8 mouse cellular contexts compared by ENCODE assay signal in genomic region chr10:13866391-13866790, GRCm38 (mm10). TPM values are rescaled to one million over a fixed set of nuclear protein-coding genes. Genes with fewer than 3 reads are reported as not detected.
DNase-seq lines count a peak whose midpoint lies in the region; ATAC-seq lines count a peak whose summit lies in the region.
"Had no signal": no experiment of that assay in that cellular context is flagged by ENCODE, and none has a peak within 500 bp of the region (broad histone marks: within the 10 kb centered on the region; RNA-seq: fewer than 3 reads in every experiment).

No protein-coding gene starts in this region.

- no peak overlapping the region for H3K4me2 ChIP-seq in kidney, embryonic 16.5 days (replicated peaks; ENCODE audit: low read depth, low read length)
- H3K4me2 ChIP-seq in forebrain, embryonic 16.5 days (ENCODE audit: low read length): no peak overlapping the region

- H3K9me3 ChIP-seq in kidney, embryonic 16.5 days (ENCODE audit: low read length): no peaks in the 10 kb centered on the region
- H3K9me3 ChIP-seq in forebrain, embryonic 16.5 days (ENCODE audit: control insufficient read depth, low read length): no peaks in the 10 kb centered on the region
- H3K9me3 ChIP-seq: midbrain, embryonic 10.5 days had no signal

- no peak overlapping the region for H3K9ac ChIP-seq in kidney, embryonic 16.5 days (replicated peaks; ENCODE audit: low read length)
- no peak overlapping the region for H3K9ac ChIP-seq in forebrain, embryonic 16.5 days (replicated peaks; ENCODE audit: low read depth, low read length)

- H3K36me3 ChIP-seq in kidney, embryonic 16.5 days (ENCODE audit: insufficient read depth, low read length): no peaks in the 10 kb centered on the region
- H3K36me3 ChIP-seq in forebrain, embryonic 16.5 days (ENCODE audit: control insufficient read depth, insufficient read depth): no peaks in the 10 kb centered on the region
- H3K36me3 ChIP-seq: midbrain, embryonic 10.5 days had no signal

- H3K27me3 ChIP-seq in kidney, embryonic 16.5 days (ENCODE audit: insufficient read depth, low read length): no peaks in the 10 kb centered on the region
- H3K27me3 ChIP-seq in forebrain, embryonic 16.5 days (replicated peaks; ENCODE audit: control insufficient read depth, insufficient read depth, low read length): no peaks in the 10 kb centered on the region

- ATAC-seq in kidney, embryonic 16.5 days (ENCODE audit: low FRiP score, low TSS enrichment): no peak
- no peak for ATAC-seq in forebrain, embryonic 16.5 days

- WGBS in kidney, embryonic 16.5 days: 49% methylated on average over 4 of the region's 4 CpGs
- WGBS in forebrain, embryonic 16.5 days: 22% methylated on average over 4 of the region's 4 CpGs

- no peak overlapping the region for H3K4me3 ChIP-seq in kidney, embryonic 16.5 days (ENCODE audit: low read length)
- H3K4me3 ChIP-seq in forebrain, embryonic 16.5 days (replicated peaks; ENCODE audit: low read length): no peak overlapping the region
- H3K4me3 ChIP-seq: midbrain, embryonic 10.5 days had no signal

- H3K4me1 ChIP-seq in kidney, embryonic 16.5 days (ENCODE audit: insufficient read depth, low read length): peaks cover 16% of the 10 kb centered on the region
- H3K4me1 ChIP-seq in forebrain, embryonic 16.5 days (replicated peaks; ENCODE audit: control insufficient read depth, insufficient read depth, low read length): peaks cover 7% of the 10 kb centered on the region; the same call in 1 of the 2 replicates

- H3K27ac ChIP-seq in kidney, embryonic 16.5 days (ENCODE audit: low read length): no peak overlapping the region
- H3K27ac ChIP-seq in forebrain, embryonic 16.5 days (ENCODE audit: low read length): no peak overlapping the region
- H3K27ac ChIP-seq: midbrain, embryonic 10.5 days had no signal

- DNase-seq in kidney, adult 18-20 months: peak; percentile 56
- DNase-seq in adrenal gland, postnatal 25 days: peak; percentile 56
- DNase-seq in cerebellum, postnatal 14 days: peak; percentile 55 to 65
- DNase-seq in kidney, postnatal 14 days: peak; percentile 63
- DNase-seq in adipocyte (ENCODE audit: low spot score): no peak

RNA-seq across cellular contexts. Expression of gene Aig1, which starts 2.4 kb away (rescaled TPM):
- polyA plus RNA-seq in kidney, embryonic 16.5 days (2015; fragmentation: Nextera tagmentation; extraction: Ambion mirVana): 53.2 and 56.8 TPM in 2 replicates
- total RNA-seq in adrenal gland, postnatal 25 days (2021): 28.8 and 32.8 TPM in 2 replicates
- polyA plus RNA-seq in forebrain, embryonic 16.5 days (2015; fragmentation: Nextera tagmentation; extraction: Ambion mirVana): 72.1 and 78.0 TPM in 2 replicates
